Mouse (Mus musculus) left cerebral cortex, adult 2 months (tissue): ENCODE measurements around the gene Rnf43. TPM values are rescaled to one million over a fixed set of nuclear protein-coding genes. Genes with fewer than 3 reads are reported as not detected.
A peak's percentile ranks its signal among the peaks of the same experiment; 100 is the strongest.

Source experiments
- DNase-seq, 2 experiments: peaks; one replicate each; pipeline ENCODE4 v3.0.0; 2021 to 2022; ENCODE audit warnings: low spot score in 2 of 2, mixed read lengths in 1 of 2; ENCODE audit errors: extremely low spot score in 1 of 2
- H3K27ac ChIP-seq: fragments of 200-600 bp; 2 replicates; pipeline ENCODE4 v1.8.1; 2022
- H3K4me3 ChIP-seq: fragments of 200-600 bp; 2 replicates; pipeline ENCODE4 v1.8.1; 2022
- CTCF ChIP-seq: fragments of 200-600 bp; IDR thresholded peaks from 2 replicates; pipeline ENCODE4 v1.8.1; 2022; ENCODE audit warnings: antibody characterized with exemption, mild to moderate bottlenecking, moderate library complexity
- intact Hi-C: fragments of 180-260 bp; cut with DNase I; formaldehyde crosslinking; loops from one replicate; pipeline ENCODE4 v1.15.1; 2025
- long read RNA-seq, 2 experiments: library from polyadenylated mRNA; stranded (forward); transcript quantifications; one replicate each; pipeline ENCODE4 v2.0.0; 2021; ENCODE audit warnings: borderline mapping rate in 2 of 2
- total RNA-seq, 2 experiments: library from RNA; stranded (reverse); gene quantifications; 2 replicates each; pipeline ENCODE4 v1.2.3; 2021

The Rnf43 gene
- total RNA-seq = 1 to 10 TPM; 1.7 to 2.8 TPM
- long read RNA-seq, experiment 1, partial matches to known transcripts = 0 of 2 reads
- long read RNA-seq, experiment 1, other reads (novel, unspliced or antisense) = 2 of 2 reads
- long read RNA-seq, experiment 2, full-length matches to known transcripts = 3 of 4 reads
- long read RNA-seq, experiment 2, partial matches to known transcripts = 0 of 4 reads
- long read RNA-seq, experiment 2, other reads (novel, unspliced or antisense) = 1 of 4 reads

DNA sequence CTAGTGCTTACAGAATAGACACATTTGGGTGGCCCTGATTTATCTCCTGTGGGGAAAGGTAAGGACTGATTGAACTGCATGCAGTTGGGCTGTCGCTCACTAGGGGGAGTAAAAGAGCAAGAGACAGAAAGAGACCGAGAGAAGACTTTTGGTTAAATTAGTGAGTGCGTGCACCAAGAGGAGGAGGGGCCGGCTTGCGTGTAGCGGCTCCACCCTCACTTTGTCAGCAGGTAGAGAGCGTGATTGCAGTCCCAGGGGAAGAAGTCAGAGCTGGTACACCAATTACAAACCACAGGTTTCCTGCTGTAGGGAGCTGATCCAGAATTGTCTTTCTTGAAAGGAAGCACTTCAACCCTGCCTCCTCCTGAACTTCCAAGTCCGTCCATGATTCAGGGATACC, at the start of gene Rnf43:
Rnf43 (plus strand) TSS at position 316 of the 400 bp plus-strand sequence.
- peak; percentile 81 to 88 for DNase-seq
- peak within 1 kb of the TSS; percentile 50 for H3K4me3 ChIP-seq
- intact Hi-C loops = loop anchor here (1.0 to 2.0 kb wide), 5 partner anchors 74 to 288 kb away; partner anchors contain the start of gene Supt4a
- no peak within 1 kb of the TSS for H3K27ac ChIP-seq
- TF ChIP-seq CTCF = peak; percentile 95

DNA sequence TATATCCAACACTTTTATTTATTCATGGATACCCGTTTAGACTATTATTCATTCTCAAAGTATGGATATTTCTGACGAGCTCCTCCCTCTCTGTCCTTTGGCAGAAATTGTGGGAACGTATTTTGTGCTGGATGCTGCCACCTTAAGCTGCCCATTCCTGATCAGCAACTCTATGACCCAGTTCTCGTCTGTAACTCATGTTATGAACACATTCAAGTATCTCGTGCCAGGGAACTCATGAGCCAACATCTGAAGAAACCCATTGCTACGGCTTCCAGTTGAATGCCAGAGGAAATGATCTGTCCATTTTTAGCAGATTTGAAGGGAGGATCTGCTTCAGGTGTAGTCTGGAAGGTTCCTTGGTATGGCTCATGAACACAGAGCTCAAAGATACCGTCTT, 48.5 kb upstream of the Rnf43 start:
- intact Hi-C loops = no loop called here
- no peak for TF ChIP-seq CTCF
- no peak for DNase-seq
- no peak overlapping the region for H3K4me3 ChIP-seq
- no peak overlapping the region for H3K27ac ChIP-seq

DNA sequence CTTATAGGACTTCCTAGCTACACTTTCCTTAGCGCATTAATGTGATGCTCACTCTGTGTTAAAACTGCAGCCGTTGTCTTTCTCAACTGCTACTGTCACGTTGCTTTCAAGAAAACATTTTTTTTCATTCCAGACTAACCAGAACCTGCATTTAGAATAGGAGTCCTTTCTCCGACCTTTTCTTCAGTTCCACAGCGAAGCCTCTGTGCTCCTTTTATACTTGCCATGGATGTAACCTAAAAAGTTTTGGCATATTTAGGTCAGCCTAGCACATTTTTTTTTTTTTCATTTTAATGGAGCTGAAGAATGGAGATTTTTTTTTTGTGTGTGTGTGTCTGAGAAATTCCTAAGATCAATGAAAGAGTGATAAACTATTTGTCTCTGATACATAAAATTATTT, 47.0 kb upstream of the Rnf43 start:
- no peak for DNase-seq
- Histone ChIP-seq H3K27ac (no peak overlapping the region), H3K4me3 (no peak overlapping the region)
- intact Hi-C loops = loop anchor here (5.0 kb wide), 1 partner anchor 147 kb away; the partner anchor contains the start of gene Tspoap1
- TF ChIP-seq CTCF = no peak

DNA sequence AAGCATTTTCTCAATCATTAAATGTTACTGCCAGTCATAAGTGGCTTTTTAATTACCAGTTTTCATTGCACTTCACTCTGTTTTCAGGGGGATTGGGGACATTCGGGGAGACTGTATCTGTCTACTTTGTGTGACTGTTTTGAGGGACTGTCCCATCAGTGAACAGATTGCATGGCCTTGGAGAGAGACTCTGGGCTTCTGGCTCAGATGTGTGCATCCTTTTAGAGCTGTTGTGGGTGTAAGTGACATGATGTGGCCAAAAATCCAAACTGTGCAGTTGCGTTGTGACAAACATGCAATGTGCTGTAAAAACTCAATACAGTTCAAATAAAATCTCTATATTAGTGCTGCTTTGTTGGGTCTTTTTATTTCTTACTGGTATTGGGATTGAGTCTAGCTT, 46.6 kb upstream of the Rnf43 start:
- Histone ChIP-seq H3K27ac (no peak overlapping the region), H3K4me3 (no peak overlapping the region)
- no peak for TF ChIP-seq CTCF
- DNase-seq = no peak
- intact Hi-C loops = loop anchor here (5.0 kb wide), 1 partner anchor 146 kb away; the partner anchor contains the start of gene Tspoap1

DNA sequence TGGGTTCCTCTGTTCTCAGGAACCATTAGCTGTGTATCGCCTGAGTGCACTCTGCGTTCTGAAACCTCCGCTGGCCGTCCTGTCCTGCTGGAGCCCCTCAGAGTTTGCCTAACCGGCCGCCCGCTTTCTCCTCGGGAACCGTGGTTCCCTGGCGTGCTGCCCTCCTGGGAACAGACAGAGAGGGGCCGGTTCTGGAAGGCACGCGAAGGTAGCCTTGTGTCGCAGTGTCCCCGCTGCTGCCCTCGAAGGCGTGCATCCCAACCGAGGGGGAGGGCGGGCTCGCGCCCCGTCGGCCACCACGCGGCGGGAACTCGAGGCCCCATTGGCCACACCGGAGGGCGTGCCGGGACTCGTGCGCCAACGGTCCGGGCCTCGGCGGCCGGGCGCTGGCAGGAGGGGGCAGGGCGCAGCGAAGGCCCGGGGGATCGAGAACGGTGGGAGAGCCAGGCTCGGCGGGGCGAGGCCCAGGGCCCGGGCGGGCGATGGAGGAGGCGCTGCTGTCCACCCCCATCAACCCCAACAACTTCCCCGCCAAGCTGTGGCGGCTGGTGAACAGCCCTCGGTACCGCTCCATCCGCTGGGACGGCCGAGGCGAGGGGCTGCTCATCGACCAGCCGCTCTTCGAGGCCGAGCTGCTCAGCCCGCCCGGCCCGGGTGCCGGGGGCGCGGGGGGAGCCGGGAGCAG, 45.6 kb upstream of the Rnf43 start, which contains the start of gene Hsf5:
Hsf5 (plus strand) TSS at position 375 of the 685 bp plus-strand sequence.
- intact Hi-C loops = loop anchor here (5.0 kb wide), 1 partner anchor 145 kb away; the partner anchor contains the start of gene Tspoap1

DNA sequence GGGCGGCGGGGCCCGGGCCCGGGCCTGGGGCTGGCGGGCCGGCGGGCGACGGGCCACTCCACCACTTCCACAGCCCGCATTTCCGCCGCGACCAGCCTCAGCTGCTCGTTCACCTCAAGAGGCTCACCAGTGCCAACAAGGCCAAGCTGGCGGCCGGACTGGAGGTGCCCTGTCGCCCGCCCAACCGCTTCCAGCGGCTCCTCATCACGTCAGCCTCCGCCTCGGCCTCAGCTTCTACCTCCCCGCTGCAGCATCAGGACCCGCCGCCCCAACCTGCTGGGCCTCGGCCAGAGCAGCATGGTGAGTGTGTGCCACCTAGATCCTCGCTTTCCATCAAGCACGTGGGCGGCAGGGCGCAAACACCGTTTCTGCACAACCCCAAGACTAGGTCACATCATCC, 44.9 kb upstream of the Rnf43 start:
- Histone ChIP-seq H3K4me3 (no peak overlapping the region), H3K27ac (no peak overlapping the region)
- no peak for DNase-seq
- TF ChIP-seq CTCF = no peak
- intact Hi-C loops = loop anchor here (5.0 kb wide), 1 partner anchor 145 kb away; the partner anchor contains the start of gene Tspoap1

More for the DNA sequence above, 45.6 kb upstream of the Rnf43 start, which contains the start of gene Hsf5:
- no peak for TF ChIP-seq CTCF
- H3K4me3 ChIP-seq = no peak within 1 kb of the TSS
- DNase-seq = no peak
- no peak within 1 kb of the TSS for H3K27ac ChIP-seq

DNA sequence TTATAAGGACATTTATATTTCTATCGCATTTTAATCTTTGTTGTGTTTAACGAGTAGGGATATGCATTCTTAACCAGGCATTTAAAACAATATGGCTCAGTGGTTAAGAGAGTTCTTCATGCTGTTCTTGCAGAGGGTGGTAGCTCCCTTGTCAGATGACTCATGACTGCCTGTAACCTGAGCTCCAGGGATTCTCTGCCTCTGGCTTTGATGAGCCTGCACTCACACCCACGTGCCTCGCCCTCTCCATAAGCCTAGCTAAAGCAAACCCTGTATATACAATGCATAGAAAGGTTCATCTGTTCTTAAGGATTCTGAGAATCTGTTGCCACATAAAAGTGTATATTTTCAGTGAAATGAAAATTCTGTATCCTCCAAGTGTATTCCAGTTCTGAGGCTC, 39.4 kb upstream of the Rnf43 start:
- intact Hi-C loops = no loop called here
- DNase-seq = no peak
- no peak overlapping the region for H3K4me3 ChIP-seq
- no peak for TF ChIP-seq CTCF
- H3K27ac ChIP-seq = no peak overlapping the region

DNA sequence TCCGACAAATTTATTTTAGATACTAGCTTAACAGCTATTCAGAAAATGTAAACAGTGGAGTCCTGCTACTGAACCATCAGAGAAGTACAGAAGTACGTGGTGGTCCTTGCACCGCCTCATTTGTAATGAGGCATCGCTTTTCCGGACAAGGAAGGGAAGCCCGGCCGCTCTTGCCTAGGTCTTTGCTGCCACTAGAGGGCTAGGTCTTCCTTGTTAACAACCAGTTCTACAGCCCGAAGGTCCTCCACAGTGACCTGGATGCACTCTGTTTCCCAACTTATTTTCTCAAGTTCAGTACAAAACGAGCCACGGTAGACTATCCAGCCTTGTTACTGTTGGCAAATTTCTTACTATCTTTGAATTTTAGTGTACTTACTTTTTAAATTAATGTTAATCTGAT, 32.7 kb upstream of the Rnf43 start:
- no peak overlapping the region for H3K27ac ChIP-seq
- DNase-seq = no peak
- TF ChIP-seq CTCF = peak; percentile 56
- no peak overlapping the region for H3K4me3 ChIP-seq
- intact Hi-C loops = no loop called here

DNA sequence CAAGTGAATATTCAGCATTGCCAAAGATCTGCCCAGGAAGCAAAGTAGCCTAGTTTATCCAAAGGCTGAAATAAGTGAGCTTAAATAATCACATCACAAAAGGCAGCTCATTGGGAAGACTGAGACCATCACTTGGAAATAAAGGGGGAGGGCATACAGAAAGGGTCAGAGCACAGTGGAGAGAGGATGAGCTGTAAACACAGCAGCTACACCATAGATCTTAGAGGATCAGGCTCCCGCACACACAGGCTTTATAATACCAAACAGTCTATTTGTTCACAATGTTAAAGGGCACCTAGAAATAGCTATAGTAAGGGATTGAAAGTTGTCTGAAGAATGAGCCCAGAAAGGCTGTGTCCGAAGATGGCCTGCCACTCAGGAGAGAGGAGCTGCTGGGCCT, 23.7 kb upstream of the Rnf43 start:
- intact Hi-C loops = no loop called here
- TF ChIP-seq CTCF = no peak
- peak overlapping the region; percentile 51 for H3K27ac ChIP-seq
- H3K4me3 ChIP-seq = peak overlapping the region; percentile 53
- DNase-seq = no peak

DNA sequence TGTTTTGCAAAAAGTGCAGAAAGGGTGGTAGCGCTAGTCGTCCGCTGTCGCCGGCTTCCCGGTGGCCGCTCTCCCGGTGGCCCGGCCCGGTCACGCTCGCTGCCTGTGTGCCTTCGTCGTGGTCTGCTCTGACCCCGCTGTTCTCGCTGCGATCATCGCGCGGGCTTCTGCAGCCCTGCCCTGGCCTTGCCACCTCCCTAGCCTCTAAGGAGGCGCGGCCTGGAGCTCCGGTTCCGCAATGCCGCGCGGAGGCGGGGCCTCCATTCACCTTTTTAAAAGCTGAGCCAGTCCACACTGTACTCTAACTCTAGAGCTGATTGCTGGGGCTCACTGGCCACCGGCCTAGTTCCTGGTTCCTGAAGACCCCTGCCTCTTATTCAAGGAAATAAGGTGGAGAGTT, 23.3 kb upstream of the Rnf43 start:
- intact Hi-C loops = no loop called here

DNA sequence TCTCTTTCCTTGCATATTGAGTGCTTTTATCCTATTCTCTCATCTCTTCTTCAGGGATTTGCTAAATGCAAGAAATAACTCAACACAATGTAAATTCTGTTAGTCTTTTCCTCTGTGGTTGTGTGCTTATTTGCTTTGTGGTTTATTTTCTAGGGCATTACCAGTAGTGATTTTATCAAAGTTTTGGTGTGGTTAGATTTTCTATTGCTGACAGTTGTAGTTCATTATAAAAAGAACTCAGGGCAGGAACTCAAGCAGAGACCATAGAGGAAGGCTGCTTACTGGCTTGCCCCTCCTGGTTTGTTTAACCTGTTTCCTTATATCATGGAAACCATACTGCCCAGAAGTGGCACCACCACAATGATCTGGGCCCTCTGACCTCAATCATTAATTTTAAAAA, 19.7 kb upstream of the Rnf43 start:
- Histone ChIP-seq H3K27ac (no peak overlapping the region), H3K4me3 (no peak overlapping the region)
- no peak for TF ChIP-seq CTCF
- no peak for DNase-seq
- intact Hi-C loops = no loop called here

More for the DNA sequence above, 23.3 kb upstream of the Rnf43 start:
- H3K4me3 ChIP-seq = peak overlapping the region; percentile 53
- no peak for DNase-seq
- TF ChIP-seq CTCF = no peak
- peak overlapping the region; percentile 51 for H3K27ac ChIP-seq

DNA sequence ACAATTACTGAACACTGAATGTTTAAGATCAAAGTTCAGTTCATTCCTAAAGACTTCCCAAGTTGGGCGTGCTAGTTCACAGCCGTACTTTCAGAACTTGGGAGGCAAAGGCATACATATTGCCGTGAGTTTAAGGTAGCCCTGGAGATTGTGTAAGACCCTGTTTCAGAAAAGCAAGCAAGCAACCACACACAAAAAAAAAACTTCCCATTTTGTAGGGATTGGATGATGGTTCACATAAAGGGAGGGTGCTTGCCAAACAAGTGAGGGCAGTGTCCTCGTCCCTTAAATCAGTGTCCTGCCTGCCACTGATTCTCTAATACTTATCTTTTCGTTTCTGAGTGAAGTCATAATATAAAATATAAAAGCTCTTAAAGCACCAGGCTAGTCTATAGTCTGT, 7.8 kb upstream of the Rnf43 start:
- TF ChIP-seq CTCF = no peak
- H3K4me3 ChIP-seq = no peak overlapping the region
- no peak overlapping the region for H3K27ac ChIP-seq
- intact Hi-C loops = no loop called here
- no peak for DNase-seq
